Mouse (Mus musculus) gastrocnemius, postnatal 4 days (tissue): ENCODE measurements at regions not wholly inside any gene's neighbourhood (a gene's known extent, or its start where the extent isn't known, plus 50 kb on each side); places are given as distances from the start of the nearest gene placed in this dataset.

Experiments used
- DNase-seq, 2 experiments: peaks; one replicate each; pipeline ENCODE4 v3.0.0; 2021 to 2022; ENCODE audit warnings: low spot score in 2 of 2, mixed read lengths in 2 of 2

DNA sequence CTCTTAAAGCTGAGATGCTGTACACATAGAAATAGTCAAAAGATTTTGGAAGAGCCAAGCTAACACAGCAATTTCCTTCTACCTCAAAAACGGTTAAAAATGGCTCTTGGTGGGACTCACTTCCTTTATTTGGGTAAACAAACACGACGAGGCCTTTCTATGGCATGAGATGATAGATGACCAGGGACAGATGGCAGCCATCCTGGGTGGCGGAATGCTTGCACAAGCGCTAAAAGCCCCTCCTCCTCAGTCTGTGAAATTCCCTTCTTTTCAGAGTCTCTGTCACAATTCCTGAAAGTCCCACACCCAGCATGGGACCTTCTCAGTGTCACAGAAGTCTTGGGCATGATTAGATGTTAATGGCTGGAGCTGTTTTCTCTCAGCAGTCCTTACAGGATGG lies 59.3 kb upstream of the Ado start:
- DNase-seq, result no peak

DNA sequence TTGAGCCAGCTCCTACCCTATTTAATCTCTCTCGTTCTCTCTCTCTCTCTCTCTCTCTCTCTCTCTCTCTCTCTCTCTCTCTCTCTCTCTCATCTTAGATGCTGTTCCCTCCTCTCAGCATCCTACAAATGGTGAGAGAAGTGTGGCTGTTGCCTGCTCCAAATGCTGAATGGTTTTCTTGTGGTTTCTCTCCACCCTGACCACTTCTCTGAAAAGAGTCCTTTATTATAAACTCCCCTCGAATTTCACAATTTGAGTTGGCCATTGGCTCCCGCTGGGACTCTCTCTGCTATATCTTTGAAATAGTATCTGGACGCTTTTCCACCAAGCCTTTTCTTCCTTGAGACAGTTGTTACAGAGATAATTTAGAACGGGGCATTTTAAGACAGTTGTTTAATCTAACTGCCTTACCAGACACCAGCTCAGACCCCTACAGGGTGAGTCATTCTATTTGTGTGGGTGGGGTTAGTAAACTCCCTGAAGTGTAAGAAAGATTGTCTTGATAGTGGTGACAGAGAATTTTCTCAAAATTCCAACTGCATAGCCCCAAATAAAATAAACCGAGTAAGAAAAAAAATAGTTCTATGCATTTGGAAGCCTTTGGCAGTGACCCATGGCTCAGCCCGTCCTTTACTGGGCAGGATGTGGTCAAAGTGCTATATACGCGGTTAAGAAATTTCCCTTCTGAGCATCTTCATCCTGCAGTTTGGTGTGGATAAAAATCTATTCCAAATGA lies 58.7 kb upstream of the Ado start:
- DNase-seq, result no peak

DNA sequence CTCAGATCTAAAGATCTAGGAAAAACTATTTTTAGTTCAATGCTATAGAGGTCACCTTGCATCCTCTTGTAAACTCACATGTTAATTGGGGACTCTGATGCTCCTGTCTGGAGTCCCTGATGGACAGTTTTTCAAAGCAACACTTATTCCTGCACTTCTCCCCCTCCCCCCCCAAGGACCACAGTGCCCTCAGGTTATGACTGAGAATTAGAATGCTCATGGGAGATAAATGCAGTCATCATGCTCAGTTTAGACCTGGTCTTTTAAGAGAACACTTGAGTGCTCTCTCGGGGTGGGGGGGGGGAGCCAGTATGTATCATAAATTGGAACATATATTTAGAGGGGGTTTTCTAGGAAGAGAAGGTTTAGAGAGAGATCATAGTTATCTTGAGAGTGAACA lies 58.0 kb upstream of the Ado start:
- DNase-seq, result no peak

DNA sequence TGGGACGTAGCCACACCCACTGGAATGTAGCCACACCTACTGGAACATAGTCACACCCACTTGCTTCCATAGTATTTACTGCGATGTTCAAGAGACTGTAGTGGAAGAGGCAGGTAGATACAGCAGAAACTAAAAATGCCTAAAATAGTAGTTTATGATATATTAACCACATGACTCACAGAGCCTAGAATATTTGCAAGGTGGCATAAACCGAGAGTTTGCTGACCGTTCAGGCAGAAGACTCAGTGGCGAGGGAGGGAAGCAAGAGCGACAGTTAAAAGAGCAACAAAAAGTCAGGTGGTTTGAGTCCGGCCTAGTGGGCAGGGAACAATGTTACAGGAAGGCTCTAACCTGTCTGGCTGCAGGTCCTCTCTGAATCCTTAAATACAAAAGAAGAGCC lies 50.6 kb upstream of the Ado start:
- DNase-seq, result no peak

DNA sequence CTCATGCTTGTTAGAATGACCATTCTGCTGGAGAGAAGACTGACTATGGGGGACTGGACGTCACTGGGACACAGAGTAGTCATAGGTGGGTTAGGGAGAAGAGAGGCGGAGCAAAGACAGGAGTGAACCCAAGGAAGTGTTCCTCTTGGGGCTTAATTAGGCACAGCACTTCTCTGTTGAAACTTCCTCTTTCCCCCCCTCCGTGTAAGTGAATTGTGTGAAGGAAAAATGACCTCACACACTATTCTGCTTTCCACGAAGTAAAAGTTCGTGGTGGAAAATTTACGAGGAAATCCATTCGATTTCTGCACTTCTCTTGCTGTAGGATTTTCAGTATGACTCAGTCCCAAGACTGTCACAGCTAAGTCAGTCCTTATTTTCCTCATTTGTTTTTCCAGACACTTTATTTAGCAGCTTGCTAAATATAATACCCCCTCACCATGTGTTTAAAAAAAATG lies 49.9 kb upstream of the Ado start:
- DNase-seq, result no peak
